Mouse (Mus musculus): ENCODE results near the gene 1700030K09Rik.

1700030K09Rik gene

GRCm38 (mm10) chr8:72504637-72505314 lies 61.1 kb downstream of the 1700030K09Rik start:
- no peak for DNase-seq (ENCODE audit: extremely low spot score)

DNA sequence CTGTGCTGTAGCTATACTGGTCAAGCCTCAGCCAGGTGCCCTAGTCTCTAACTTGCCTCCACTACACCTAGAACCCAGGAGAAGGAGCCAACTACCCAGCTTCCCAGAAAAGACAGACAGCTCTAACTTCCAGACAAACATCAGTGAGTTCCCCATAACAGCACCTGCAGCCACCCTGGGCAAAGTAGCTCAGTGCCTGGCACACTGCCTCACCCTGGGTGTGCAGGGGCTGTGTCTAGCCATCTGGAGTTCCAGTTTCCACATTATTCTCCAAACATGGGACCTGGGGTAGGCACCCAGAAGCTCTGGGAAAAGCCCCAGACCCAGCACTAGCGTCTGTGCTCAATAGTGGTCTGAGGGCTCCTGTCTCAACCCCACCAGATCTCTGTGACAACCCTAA lies 63.8 kb downstream of the 1700030K09Rik start:
- DNase-seq (ENCODE audit: extremely low spot score) = no peak
